Mouse (Mus musculus) liver, adult (tissue): ENCODE results near the gene Znrd1.

Experiments used
- GATA4 ChIP-seq: IDR thresholded peaks from 2 replicates; pipeline ENCODE4 v1.6.1; 2014; ENCODE audit warnings: mild to moderate bottlenecking, low read length; ENCODE audit not compliant: insufficient replicate concordance

The Znrd1 gene

GRCm38 (mm10) chr17:36981221-36981813 is 23.0 kb upstream of the Znrd1 start, which contains the start of gene 2410137M14Rik:
Gene 2410137M14Rik, minus strand, starts transcription at chr17:36981237.
- no peak for TF ChIP-seq GATA4

- TF ChIP-seq GATA4 = no peak
Observed at GRCm38 (mm10) chr17:36973271-36973787, 15.0 kb upstream of the Znrd1 start.

- TF ChIP-seq GATA4 = no peak
Observed at GRCm38 (mm10) chr17:36972791-36973190, 14.4 kb upstream of the Znrd1 start.

GRCm38 (mm10) chr17:36971172-36971850 is 13.0 kb upstream of the Znrd1 start:
- no peak for TF ChIP-seq GATA4

- no peak for TF ChIP-seq GATA4
Observed at GRCm38 (mm10) chr17:36970316-36970890, 12.0 kb upstream of the Znrd1 start.

- no peak for TF ChIP-seq GATA4
Observed at GRCm38 (mm10) chr17:36966875-36967274, 8.5 kb upstream of the Znrd1 start.

- TF ChIP-seq GATA4 = no peak
Observed at GRCm38 (mm10) chr17:36961125-36961524, 2.8 kb upstream of the Znrd1 start.

GRCm38 (mm10) chr17:36958884-36959283 is 525 bp upstream of the Znrd1 start:
- TF ChIP-seq GATA4 = no peak

- no peak for TF ChIP-seq GATA4
Observed at GRCm38 (mm10) chr17:36953062-36953461, 5.3 kb downstream of the Znrd1 start.

- TF ChIP-seq GATA4 = no peak
Observed at GRCm38 (mm10) chr17:36952631-36953030, 5.7 kb downstream of the Znrd1 start.

GRCm38 (mm10) chr17:36950981-36951947 is 7.1 kb downstream of the Znrd1 start, which contains the start of gene Ppp1r11:
Gene Ppp1r11, minus strand, starts transcription at chr17:36951741.
- no peak for TF ChIP-seq GATA4

- TF ChIP-seq GATA4 = no peak
Observed at GRCm38 (mm10) chr17:36949265-36949664, 9.1 kb downstream of the Znrd1 start.

GRCm38 (mm10) chr17:36948286-36948685 is 10.1 kb downstream of the Znrd1 start:
- TF ChIP-seq GATA4 = no peak

- TF ChIP-seq GATA4 = no peak
Observed at GRCm38 (mm10) chr17:36947051-36947819, 11.1 kb downstream of the Znrd1 start.
